Mouse (Mus musculus) cortical plate, adult 2 months (tissue): ENCODE data around the gene Shq1.

Experiments
- CTCF ChIP-seq: fragments of 200-500 bp; IDR thresholded peaks from 2 replicates; pipeline ENCODE4 v1.5.1; 2011; ENCODE audit warnings: mild to moderate bottlenecking, control low read depth, low read length; ENCODE audit not compliant: insufficient read depth; ENCODE audit errors: extremely low read depth
- POLR2A ChIP-seq: fragments of 200-500 bp; IDR thresholded peaks from 2 replicates; pipeline ENCODE4 v1.6.1; 2011; ENCODE audit warnings: mild to moderate bottlenecking, low read length, control low read depth; ENCODE audit not compliant: insufficient read depth; ENCODE audit errors: extremely low read depth

DNA sequence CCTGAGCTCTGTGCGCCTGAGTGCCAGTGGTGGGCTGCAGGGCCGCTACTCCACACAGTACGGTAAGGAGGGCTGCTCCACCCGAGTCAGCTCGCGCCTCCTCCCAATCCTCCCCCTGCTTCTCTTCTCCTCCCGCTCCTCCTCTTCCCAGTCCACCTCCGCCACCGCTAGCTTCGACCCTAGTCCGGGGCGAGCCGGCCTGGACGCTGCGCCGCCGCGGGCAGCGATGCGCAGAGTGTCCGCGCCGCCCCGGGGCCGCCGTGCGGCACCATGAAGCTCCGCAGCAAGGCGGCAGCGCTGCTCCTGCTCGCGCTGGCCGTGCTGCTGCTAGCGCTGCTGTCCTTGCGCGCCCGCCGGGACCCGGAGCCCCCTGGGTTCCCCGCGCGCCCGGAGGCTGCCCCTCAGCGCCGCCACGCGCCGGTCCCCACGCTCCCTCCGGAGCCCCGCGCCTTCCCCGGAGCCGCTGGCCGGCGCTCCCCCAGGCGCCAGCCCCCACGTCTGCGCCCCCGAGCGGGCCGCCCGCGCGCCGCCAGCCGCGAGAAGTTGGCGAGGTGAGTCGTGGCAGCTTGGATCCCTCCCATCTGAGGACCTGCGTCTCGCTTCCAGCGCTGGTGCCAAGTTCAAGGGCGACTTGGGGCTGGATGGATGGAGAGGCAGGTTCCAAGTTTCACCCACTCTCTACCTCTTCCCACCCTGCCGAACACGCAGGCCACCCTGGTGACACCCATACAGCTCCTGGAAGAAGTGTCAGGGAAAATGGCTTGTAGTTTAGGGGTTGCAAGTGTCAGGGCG lies 33.8 kb upstream of the Shq1 start, which contains the start of gene Gxylt2:
- TF ChIP-seq CTCF (no peak), POLR2A (no peak)
